Mouse (Mus musculus): ENCODE data around the gene Abtb2.

DNA sequence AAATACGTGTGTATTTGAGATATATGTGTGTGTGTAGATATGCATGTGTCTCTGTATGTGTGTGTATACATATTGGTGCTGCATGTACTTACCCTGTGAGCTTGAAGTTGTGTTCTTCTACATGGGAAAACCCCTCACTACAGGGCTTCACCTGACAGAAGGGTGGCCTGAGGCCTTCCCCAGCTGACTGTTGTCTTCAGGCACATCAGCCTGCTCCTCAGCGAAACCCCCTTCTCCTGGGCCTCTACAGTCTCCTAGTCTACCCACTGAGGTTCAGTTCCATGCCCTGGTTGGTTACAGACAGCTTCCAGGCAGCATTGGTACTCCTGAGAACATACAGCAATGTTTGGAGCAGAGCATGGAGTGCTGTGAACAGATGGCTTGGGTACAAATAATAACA is 118.3 kb downstream of the Abtb2 start:
- no peak for TF ChIP-seq CTCF (IDR thresholded peaks at IDR 0.05; ENCODE audit: low read depth, low read length)
- TF ChIP-seq POLR2A (IDR thresholded peaks at IDR 0.05; ENCODE audit: insufficient read depth, low read length): no peak
- TF ChIP-seq EP300 (IDR thresholded peaks at IDR 0.05; ENCODE audit: insufficient read depth, low read depth, low read length): no peak
